Mouse (Mus musculus) kidney, embryonic 15.5 days (tissue): ENCODE results near the gene Lrmda. TPM values are rescaled to one million over a fixed set of nuclear protein-coding genes. Genes with fewer than 3 reads are reported as not detected.

Experiments
- ATAC-seq: fragments of 200-750 bp; cut with Nextera tagmentation; replicated peaks from 2 replicates; pipeline ENCODE4 v1.8.0; 2017; ENCODE audit warnings: moderate TSS enrichment; ENCODE audit not compliant: low FRiP score
- H3K27ac ChIP-seq: fragments of 300-500 bp; sonication (generic); 2 replicates; pipeline ENCODE4 v1.5.1; 2015; ENCODE audit warnings: mild to moderate bottlenecking, inconsistent platforms
- H3K27me3 ChIP-seq: fragments of 300-500 bp; sonication (generic); 2 replicates; pipeline ENCODE4 v1.6.1; 2015; ENCODE audit warnings: inconsistent platforms
- H3K36me3 ChIP-seq: fragments of 300-500 bp; sonication (generic); 2 replicates; pipeline ENCODE4 v1.6.1; 2015; ENCODE audit warnings: inconsistent platforms
- H3K4me1 ChIP-seq: fragments of 300-500 bp; sonication (generic); 2 replicates; pipeline ENCODE4 v1.6.1; 2015; ENCODE audit warnings: inconsistent platforms
- H3K4me2 ChIP-seq: fragments of 300-500 bp; sonication (generic); 2 replicates; pipeline ENCODE4 v1.6.1; 2015; ENCODE audit warnings: moderate library complexity, mild to moderate bottlenecking, inconsistent platforms
- H3K4me3 ChIP-seq: fragments of 300-500 bp; sonication (generic); replicated peaks from 2 replicates; pipeline ENCODE4 v1.5.1; 2015; ENCODE audit warnings: mild to moderate bottlenecking, inconsistent platforms
- H3K9ac ChIP-seq: fragments of 300-500 bp; sonication (generic); 2 replicates; pipeline ENCODE4 v1.6.1; 2015; ENCODE audit warnings: mild to moderate bottlenecking, inconsistent platforms
- H3K9me3 ChIP-seq: fragments of 300-500 bp; sonication (generic); replicated peaks from 2 replicates; pipeline ENCODE4 v1.6.1; 2016; ENCODE audit warnings: inconsistent platforms
- WGBS: fragments of 180-500 bp; shearing (Covaris S2); methylation state at CpG from one replicate; pipeline ENCODE4 v1.1.7; 2015; ENCODE audit warnings: mixed read lengths; 5-methylcytosine and 5-hydroxymethylcytosine counted together
- polyA plus RNA-seq: library from polyadenylated mRNA; unstranded; fragments of >200 nt; fragmentation: Nextera tagmentation; extraction: Ambion mirVana; gene quantifications from 2 replicates; pipeline ENCODE4 v1.2.1, GENCODE M21; 2015

Lrmda gene
- polyA plus RNA-seq, 1 experiment from 2014 or later: 1.1 TPM

- Histone ChIP-seq H3K4me2 (no peak overlapping the region), H3K9ac (no peak overlapping the region), H3K4me3 (no peak overlapping the region), H3K27me3 (no peaks in the 10 kb centered on the region), H3K9me3 (0 out of 2 replicates have a peak, but pooled peaks cover 2% of the 10 kb centered on the region), H3K4me1 (peaks cover 16% of the 10 kb centered on the region), H3K27ac (peak overlapping the region; percentile 83), H3K36me3 (no peaks in the 10 kb centered on the region)
- WGBS: 52% methylated on average over 9 of the region's 9 CpGs
- ATAC-seq: peak; percentile 52
Observed at GRCm38 (mm10) chr14:22679705-22680643, 660.5 kb downstream of the Lrmda start.

DNA sequence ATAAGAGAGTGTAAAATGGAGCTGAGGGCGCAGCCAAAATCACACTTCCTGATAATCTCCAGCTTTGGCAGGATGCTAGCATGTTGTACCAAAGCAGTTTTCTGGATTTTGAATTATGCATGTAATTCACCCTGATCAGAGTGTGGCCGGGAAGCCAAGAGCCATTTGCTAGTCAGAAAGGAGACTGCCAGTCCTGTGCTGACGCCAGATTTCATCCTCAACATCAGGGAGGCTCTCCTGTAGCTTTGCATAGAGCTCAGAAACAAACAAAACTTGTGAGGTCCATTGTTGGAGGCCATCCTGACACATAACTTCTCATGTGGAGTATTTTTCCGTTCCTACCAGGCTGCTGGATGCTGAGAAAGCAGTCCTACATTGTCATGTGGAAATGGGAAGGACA, 667.4 kb downstream of the Lrmda start:
- Histone ChIP-seq H3K9me3 (0 out of 2 replicates have a peak, but pooled peaks cover 2% of the 10 kb centered on the region), H3K4me1 (peaks cover 4% of the 10 kb centered on the region; the same call in 1 of the 2 replicates), H3K9ac (no peak overlapping the region), H3K4me2 (no peak overlapping the region), H3K27ac (no peak overlapping the region), H3K36me3 (no peaks in the 10 kb centered on the region), H3K4me3 (no peak overlapping the region), H3K27me3 (no peaks in the 10 kb centered on the region)
- 58% methylated on average over 4 of the region's 4 CpGs for WGBS
- ATAC-seq: no peak

DNA sequence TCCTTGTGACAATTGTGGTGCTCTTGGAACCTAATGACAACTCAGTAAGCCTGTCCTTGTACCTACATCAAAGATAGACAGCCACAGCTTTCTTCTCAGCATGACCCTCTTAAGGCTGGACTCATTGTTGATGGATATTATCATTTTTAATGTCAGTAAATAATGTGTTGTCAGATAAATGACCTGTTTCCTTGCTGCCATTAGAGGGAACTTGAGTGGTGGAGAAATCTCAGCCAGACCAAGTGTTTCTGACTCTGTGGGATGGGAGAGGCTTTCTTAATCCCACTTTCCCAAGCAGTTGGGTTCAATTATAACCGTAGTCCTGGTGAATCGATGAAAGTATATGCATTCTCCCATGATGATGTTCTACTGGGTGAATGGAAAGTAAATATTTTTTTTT, 668.9 kb downstream of the Lrmda start:
- H3K9ac ChIP-seq: no peak overlapping the region
- WGBS: 94% methylated on average over 2 of the region's 2 CpGs
- no peak for ATAC-seq
- H3K4me2 ChIP-seq: no peak overlapping the region
- H3K4me1 ChIP-seq: peaks cover 4% of the 10 kb centered on the region; the same call in 1 of the 2 replicates
- no peaks in the 10 kb centered on the region for H3K27me3 ChIP-seq
- H3K9me3 ChIP-seq: 0 out of 2 replicates have a peak, but pooled peaks cover under 1% of the 10 kb centered on the region
- no peak overlapping the region for H3K4me3 ChIP-seq
- no peaks in the 10 kb centered on the region for H3K36me3 ChIP-seq
- H3K27ac ChIP-seq: no peak overlapping the region

- WGBS: 36% methylated on average over 6 of the region's 6 CpGs
- Histone ChIP-seq H3K36me3 (no peaks in the 10 kb centered on the region), H3K9me3 (no peaks in the 10 kb centered on the region), H3K9ac (no peak overlapping the region), H3K27ac (no peak overlapping the region), H3K4me1 (peaks cover 13% of the 10 kb centered on the region), H3K4me3 (no peak overlapping the region), H3K27me3 (no peaks in the 10 kb centered on the region), H3K4me2 (no peak overlapping the region)
- no peak for ATAC-seq
Observed at GRCm38 (mm10) chr14:22695448-22695847, 675.9 kb downstream of the Lrmda start.

GRCm38 (mm10) chr14:22695931-22696365, 676.4 kb downstream of the Lrmda start:
- H3K9me3 ChIP-seq: no peaks in the 10 kb centered on the region
- H3K27ac ChIP-seq: 0 out of 2 replicates have a peak overlapping the region, but pooled peaks have one; percentile 22
- no peak overlapping the region for H3K4me2 ChIP-seq
- no peaks in the 10 kb centered on the region for H3K36me3 ChIP-seq
- ATAC-seq: no peak
- H3K9ac ChIP-seq: no peak overlapping the region
- no peaks in the 10 kb centered on the region for H3K27me3 ChIP-seq
- H3K4me1 ChIP-seq: peaks cover 13% of the 10 kb centered on the region
- no peak overlapping the region for H3K4me3 ChIP-seq
- WGBS: 51% methylated on average over 4 of the region's 4 CpGs

DNA sequence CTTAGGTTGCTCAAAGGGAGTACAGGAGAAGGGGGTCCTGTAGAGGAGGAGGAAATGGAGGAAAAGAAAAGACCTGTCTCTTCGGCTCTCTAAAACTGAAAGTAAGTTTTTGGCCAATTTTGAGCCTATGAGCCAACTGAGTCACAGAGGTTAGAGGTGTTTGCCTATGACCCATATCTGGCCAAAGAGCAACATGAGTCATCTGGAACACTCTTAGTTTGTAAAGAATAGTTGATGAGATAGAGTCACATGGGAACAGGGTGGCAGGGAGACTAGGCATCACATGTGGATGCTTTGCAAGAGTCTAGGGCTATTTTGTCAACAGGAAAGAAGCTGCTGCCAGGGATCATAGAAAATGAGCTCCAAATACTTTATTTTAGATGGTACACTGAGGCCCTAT, 680.7 kb downstream of the Lrmda start:
- Histone ChIP-seq H3K9ac (no peak overlapping the region), H3K9me3 (no peaks in the 10 kb centered on the region), H3K4me1 (peaks cover 13% of the 10 kb centered on the region), H3K4me3 (no peak overlapping the region), H3K36me3 (no peaks in the 10 kb centered on the region), H3K27ac (no peak overlapping the region), H3K4me2 (no peak overlapping the region), H3K27me3 (no peaks in the 10 kb centered on the region)
- ATAC-seq: no peak
- 93% methylated on average over 1 of the region's 1 CpGs for WGBS

- Histone ChIP-seq H3K9ac (no peak overlapping the region), H3K9me3 (no peaks in the 10 kb centered on the region), H3K27me3 (no peaks in the 10 kb centered on the region), H3K27ac (no peak overlapping the region), H3K4me1 (peaks cover 8% of the 10 kb centered on the region), H3K4me3 (no peak overlapping the region), H3K36me3 (no peaks in the 10 kb centered on the region), H3K4me2 (no peak overlapping the region)
- WGBS: 96% methylated on average over 2 of the region's 2 CpGs
- ATAC-seq: no peak
Observed at GRCm38 (mm10) chr14:22700690-22701089, 681.2 kb downstream of the Lrmda start.

DNA sequence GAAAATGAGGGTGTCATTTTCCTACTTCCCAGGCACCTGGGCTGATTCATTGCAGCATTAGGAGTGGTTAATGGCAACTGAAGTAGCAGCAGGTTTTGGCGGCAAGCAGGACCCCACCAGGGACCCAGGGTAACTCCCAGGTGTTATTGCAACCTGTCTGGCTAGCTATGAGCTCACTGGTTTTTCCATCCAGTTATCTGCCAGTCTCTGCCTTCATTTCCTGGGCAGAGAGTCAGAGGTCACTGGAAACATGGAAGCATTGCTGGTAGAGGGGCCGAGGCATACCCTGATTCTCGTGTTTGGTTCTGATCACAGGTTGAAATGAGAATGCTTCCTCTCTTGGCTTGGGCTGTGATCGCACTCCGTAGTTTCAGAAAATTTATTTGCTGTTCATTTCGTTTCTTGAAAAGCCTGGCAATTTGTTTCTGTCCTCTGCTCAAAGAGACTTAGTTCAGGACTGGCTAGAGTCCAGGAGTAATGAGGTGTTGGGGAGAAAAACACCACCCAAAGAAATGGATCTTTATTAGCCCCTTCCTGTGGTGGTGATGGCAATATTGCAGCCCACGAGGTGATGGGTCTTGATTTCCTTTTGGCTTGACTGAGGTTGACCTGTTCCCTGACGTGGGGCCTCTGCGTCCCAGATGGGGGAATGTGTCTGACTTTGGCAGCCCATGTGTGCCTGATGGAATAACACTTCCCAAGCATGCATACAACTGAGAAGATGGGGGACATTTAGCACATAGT, 688.6 kb downstream of the Lrmda start:
- Histone ChIP-seq H3K4me2 (no peak overlapping the region), H3K27me3 (no peaks in the 10 kb centered on the region), H3K4me1 (peaks cover 19% of the 10 kb centered on the region), H3K27ac (no peak overlapping the region), H3K9me3 (no peaks in the 10 kb centered on the region), H3K4me3 (no peak overlapping the region), H3K9ac (no peak overlapping the region), H3K36me3 (no peaks in the 10 kb centered on the region)
- no peak for ATAC-seq
- 59% methylated on average over 9 of the region's 9 CpGs for WGBS

DNA sequence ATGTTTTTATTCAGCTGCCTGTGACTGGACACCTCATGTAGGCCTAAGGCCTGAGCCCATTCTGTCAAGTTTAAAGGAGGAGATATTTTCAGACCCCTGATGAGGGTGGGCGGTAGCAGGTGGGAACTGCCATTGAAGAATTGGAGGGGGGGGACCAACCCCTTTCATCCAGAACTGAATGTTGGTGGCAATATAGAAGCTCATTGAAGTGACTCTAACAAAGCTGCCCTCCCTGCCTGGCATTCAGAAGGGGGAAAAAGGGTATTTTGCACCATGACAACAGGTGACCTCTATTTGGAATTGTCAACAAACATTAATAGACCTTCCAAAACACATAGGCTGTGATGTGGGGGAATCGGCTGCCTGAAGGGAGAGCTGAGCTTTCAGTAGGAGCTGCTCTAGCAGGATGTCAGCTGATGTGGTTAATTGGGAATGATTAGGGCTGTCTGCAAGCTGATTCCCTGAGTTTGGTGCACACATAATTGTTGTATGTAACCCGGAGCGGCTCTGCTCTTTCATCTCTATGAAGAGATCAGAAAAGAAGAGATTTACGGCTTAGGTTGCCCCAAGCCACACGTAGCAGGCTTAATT, 690.7 kb downstream of the Lrmda start:
- no peak overlapping the region for H3K27ac ChIP-seq
- H3K4me2 ChIP-seq: no peak overlapping the region
- no peak overlapping the region for H3K9ac ChIP-seq
- peaks cover 19% of the 10 kb centered on the region for H3K4me1 ChIP-seq
- no peaks in the 10 kb centered on the region for H3K36me3 ChIP-seq
- H3K27me3 ChIP-seq: no peaks in the 10 kb centered on the region; the same call in 1 of the 2 replicates
- no peaks in the 10 kb centered on the region for H3K9me3 ChIP-seq
- 29% methylated on average over 6 of the region's 6 CpGs for WGBS
- no peak for ATAC-seq
- no peak overlapping the region for H3K4me3 ChIP-seq

- Histone ChIP-seq H3K4me1 (peaks cover 27% of the 10 kb centered on the region), H3K27ac (no peak overlapping the region), H3K9ac (no peak overlapping the region), H3K4me2 (no peak overlapping the region), H3K36me3 (no peaks in the 10 kb centered on the region), H3K9me3 (no peaks in the 10 kb centered on the region), H3K4me3 (no peak overlapping the region), H3K27me3 (no peaks in the 10 kb centered on the region; the same call in 1 of the 2 replicates)
- ATAC-seq: no peak
Observed at GRCm38 (mm10) chr14:22712388-22712787, 692.9 kb downstream of the Lrmda start.

DNA sequence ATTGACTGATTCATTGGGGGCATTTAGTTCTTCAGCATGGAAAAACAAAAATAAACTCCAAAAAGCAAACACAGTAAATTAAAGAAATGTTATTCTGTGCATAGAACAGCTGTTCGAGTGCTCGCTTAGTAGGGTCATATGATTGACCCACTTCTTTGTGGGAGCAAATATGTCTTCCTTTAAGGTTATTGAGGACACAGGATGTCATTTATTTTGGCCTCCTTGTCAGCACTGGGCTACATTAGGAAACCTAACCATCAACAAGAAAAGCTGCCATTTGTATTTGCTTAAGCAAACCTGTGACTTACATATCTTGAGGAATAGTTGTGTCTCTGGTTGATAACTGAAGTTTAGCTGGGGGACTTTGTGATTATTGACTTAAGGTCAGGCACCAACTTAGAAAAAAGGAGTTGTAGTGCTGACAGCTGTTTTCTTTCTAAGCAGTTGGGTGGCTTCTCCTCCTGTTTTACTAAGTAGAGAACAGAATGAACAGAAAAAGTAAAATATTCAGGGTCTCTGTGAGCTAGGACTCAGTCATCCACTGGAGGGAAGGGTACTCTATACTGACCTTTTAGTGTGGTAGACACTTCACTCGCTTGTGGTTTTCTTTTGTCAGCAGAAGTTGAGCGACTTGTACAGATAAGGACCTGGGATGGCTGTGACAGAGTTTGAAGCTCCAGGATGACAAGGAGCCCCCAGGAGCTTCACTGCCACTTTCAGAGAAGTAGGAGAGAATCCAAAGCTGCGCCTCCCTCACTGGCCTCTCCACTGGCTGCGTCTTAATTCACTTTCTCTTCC, 696.3 kb downstream of the Lrmda start:
- peaks cover 16% of the 10 kb centered on the region for H3K4me1 ChIP-seq
- H3K4me3 ChIP-seq: no peak overlapping the region
- H3K9ac ChIP-seq: no peak overlapping the region
- H3K4me2 ChIP-seq: no peak overlapping the region
- ATAC-seq: peak; percentile 22; the same call in 1 of the 2 replicates
- H3K9me3 ChIP-seq: no peaks in the 10 kb centered on the region
- no peaks in the 10 kb centered on the region; the same call in 1 of the 2 replicates for H3K27me3 ChIP-seq
- no peaks in the 10 kb centered on the region for H3K36me3 ChIP-seq
- 49% methylated on average over 6 of the region's 6 CpGs for WGBS
- H3K27ac ChIP-seq: peak overlapping the region; percentile 72
